Mouse (Mus musculus): ENCODE measurements around the gene Wdr24. TPM values are rescaled to one million over a fixed set of nuclear protein-coding genes. Genes with fewer than 3 reads are reported as not detected.

The Wdr24 gene
- polyA plus RNA-seq, 1 experiment from 2014 or later, result 28.3 TPM

DNA sequence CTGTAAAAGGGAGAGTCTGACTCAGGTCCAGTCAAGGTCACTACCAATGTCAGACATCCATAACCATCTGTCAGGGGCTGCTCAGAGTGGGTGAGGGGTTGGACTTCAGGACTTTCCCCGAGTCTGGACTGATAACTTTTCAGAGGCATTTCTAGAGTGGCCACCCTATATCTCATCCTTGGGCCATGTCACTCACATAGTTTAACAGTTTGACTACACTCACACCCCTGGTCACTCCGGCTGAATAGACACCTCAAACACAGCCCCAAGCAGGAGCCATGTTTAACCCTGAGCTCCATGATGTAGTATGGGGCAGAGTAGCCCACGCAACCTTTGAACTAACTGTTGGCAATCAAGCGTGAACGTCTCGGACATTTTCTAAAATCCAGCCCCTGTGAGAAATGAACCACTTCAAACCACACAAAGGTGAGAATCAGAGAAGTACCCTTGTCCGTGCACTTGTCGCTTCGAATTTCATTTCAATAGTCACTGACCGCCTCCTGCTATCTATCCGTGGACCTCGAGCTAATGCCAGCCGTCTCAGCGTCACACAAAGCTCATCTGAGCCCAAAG, 50.8 kb downstream of the Wdr24 start:
- Histone ChIP-seq H3K9me3 (ENCODE audit: control insufficient read depth, low read depth, low read length) (no peaks in the 10 kb centered on the region), H3K9ac (replicated peaks; ENCODE audit: low read depth, low read length) (peak overlapping the region; percentile 33; the same call in 1 of the 2 replicates), H3K4me3 (ENCODE audit: low read depth, low read length) (peak overlapping the region; percentile 70), H3K36me3 (ENCODE audit: control insufficient read depth, insufficient read depth, low read length) (peaks cover 13% of the 10 kb centered on the region), H3K27ac (ENCODE audit: low read length) (peak overlapping the region; percentile 94), H3K4me2 (replicated peaks; ENCODE audit: low read depth, low read length) (peak overlapping the region; percentile 91), H3K27me3 (ENCODE audit: control insufficient read depth, insufficient read depth, low read length) (no peaks in the 10 kb centered on the region), H3K4me1 (ENCODE audit: control insufficient read depth, insufficient read depth, low read length) (peaks cover 9% of the 10 kb centered on the region; the same call in 1 of the 2 replicates)
- ATAC-seq (ENCODE audit: insufficient number of reproducible peaks, insufficient read depth, low FRiP score, low read depth), result no peak
- 5% methylated on average over 14 of the region's 14 CpGs for WGBS

DNA sequence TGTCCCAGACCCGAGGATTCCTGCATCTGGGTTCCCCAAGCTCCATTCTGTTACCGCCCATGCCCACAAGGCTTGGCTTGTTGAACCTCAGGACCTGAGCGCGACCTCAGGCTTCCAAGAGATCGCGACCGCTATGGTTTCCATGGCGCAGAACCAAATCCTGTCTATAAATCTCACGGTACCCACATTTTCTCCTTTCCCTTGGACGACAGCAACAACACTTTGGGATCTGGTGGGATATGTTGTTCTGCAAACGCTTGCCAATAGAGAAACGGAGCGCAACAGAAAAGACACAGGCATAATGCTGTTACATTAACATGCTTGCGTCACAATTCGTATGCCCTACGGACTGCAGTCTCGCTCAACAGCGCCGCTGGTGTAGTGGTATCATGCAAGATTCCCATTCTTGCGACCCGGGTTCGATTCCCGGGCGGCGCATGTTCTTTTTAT, 51.3 kb downstream of the Wdr24 start, which contains the start of gene Mettl26:
TSS of gene Mettl26 (plus strand) at position 354 of the 450 bp plus-strand sequence.
- H3K4me1 ChIP-seq (ENCODE audit: control insufficient read depth, insufficient read depth, low read length), result peaks cover 9% of the 10 kb centered on the region; the same call in 1 of the 2 replicates
- H3K36me3 ChIP-seq (ENCODE audit: control insufficient read depth, insufficient read depth, low read length), result peaks cover 13% of the 10 kb centered on the region
- peak within 1 kb of the TSS; percentile 70 for H3K4me3 ChIP-seq (ENCODE audit: low read depth, low read length)
- ATAC-seq (ENCODE audit: insufficient number of reproducible peaks, insufficient read depth, low FRiP score, low read depth), result peak; percentile 70; the same call in 1 of the 2 replicates
- H3K9me3 ChIP-seq (ENCODE audit: control insufficient read depth, low read depth, low read length), result no peaks in the 10 kb centered on the region
- under 1% methylated on average over 25 of the region's 25 CpGs for WGBS
- H3K27ac ChIP-seq (ENCODE audit: low read length), result peak within 1 kb of the TSS; percentile 94
- H3K27me3 ChIP-seq (ENCODE audit: control insufficient read depth, insufficient read depth, low read length), result no peaks in the 10 kb centered on the region
- peak within 1 kb of the TSS; percentile 91 for H3K4me2 ChIP-seq (replicated peaks; ENCODE audit: low read depth, low read length)
- peak within 1 kb of the TSS; percentile 37 for H3K9ac ChIP-seq (replicated peaks; ENCODE audit: low read depth, low read length)

DNA sequence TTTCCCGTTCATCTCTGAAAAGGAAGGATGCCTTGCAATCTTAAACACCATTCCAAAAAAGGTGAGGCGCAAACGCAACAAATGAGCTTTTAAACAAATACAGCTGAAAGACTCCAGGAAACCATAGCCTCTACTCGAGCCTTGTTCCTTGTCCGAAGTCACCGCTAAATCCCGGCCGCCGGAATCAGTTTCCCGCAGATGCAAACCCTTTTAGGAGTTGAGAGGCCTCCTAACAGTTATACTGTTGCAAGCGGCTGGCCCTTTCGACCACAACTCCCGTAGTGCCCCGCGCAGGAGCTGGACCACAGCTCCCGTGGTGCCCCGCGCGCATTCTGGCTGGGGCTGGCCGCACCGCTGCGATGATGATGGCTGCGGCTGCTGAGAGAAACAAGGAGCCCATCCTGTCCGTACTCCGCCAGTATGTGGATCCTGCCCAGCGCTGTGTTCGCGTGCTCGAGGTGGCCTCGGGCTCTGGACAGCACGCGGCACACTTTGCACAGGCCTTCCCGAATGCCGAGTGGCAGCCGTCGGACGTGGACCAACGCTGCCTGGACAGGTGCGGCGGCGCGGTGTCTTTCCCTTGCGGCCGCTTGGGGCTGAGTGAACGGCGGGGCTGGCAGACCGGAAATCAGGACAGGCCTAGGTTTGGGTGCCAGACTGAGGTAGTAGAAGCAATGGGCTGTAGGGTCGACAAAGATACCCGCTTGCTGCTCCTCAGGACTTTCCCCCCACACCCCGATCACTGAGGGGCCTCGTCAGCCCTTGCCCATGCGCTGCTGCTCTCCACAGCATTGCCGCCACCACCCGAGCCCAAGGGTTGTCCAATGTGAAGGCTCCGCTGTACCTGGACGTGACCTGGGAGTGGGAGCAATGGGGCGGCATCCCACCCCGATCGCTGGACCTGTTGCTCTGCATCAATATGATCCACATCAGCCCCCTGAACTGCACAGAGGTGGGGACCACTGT, 52.0 kb downstream of the Wdr24 start:
- 1% methylated on average over 59 of the region's 59 CpGs for WGBS
- ATAC-seq (ENCODE audit: insufficient number of reproducible peaks, insufficient read depth, low FRiP score, low read depth), result peak; percentile 94

DNA sequence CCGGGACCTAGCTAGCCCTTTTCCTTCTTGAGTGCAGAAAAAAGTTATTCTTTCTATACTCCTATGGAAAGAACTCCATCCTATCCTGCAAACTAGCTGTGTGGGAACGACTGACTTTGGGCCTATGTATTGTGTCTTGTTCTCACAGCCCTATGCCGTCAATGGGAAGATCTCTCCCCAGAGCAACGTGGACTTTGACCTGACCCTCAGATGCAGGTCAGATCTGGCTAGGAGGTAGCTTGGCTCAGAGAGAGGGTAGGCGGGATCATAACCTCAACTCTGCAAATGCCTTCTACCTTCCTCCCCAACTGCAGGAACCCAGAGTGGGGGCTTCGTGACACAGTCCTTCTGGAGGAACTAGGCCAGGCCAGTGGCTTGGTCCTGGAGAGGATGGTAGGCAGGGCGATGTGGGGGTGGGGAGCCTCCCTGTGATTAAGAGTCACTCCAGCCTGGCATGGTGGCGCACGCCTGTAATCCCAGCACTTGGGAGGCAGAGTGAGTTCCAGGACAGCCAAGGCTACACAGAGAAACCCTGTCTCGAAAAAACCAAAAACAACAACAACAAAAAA, 53.0 kb downstream of the Wdr24 start:
- peaks cover 9% of the 10 kb centered on the region; the same call in 1 of the 2 replicates for H3K4me1 ChIP-seq (ENCODE audit: control insufficient read depth, insufficient read depth, low read length)
- H3K27me3 ChIP-seq (ENCODE audit: control insufficient read depth, insufficient read depth, low read length), result no peaks in the 10 kb centered on the region
- WGBS, result 61% methylated on average over 10 of the region's 10 CpGs
- peaks cover 16% of the 10 kb centered on the region for H3K36me3 ChIP-seq (ENCODE audit: control insufficient read depth, insufficient read depth, low read length)
- H3K4me3 ChIP-seq (ENCODE audit: low read depth, low read length), result peak overlapping the region; percentile 70
- ATAC-seq (ENCODE audit: insufficient number of reproducible peaks, insufficient read depth, low FRiP score, low read depth), result no peak
- H3K4me2 ChIP-seq (replicated peaks; ENCODE audit: low read depth, low read length), result peak overlapping the region; percentile 91
- no peaks in the 10 kb centered on the region for H3K9me3 ChIP-seq (ENCODE audit: control insufficient read depth, low read depth, low read length)
- 0 out of 2 replicates have a peak overlapping the region, but pooled peaks have one; percentile 37 for H3K9ac ChIP-seq (replicated peaks; ENCODE audit: low read depth, low read length)
- H3K27ac ChIP-seq (ENCODE audit: low read length), result no peak overlapping the region; the same call in 1 of the 2 replicates

More for the DNA sequence above, 52.0 kb downstream of the Wdr24 start:
- peak overlapping the region; percentile 70 for H3K4me3 ChIP-seq (ENCODE audit: low read depth, low read length)
- H3K27ac ChIP-seq (ENCODE audit: low read length), result peak overlapping the region; percentile 94
- H3K4me1 ChIP-seq (ENCODE audit: control insufficient read depth, insufficient read depth, low read length), result peaks cover 9% of the 10 kb centered on the region; the same call in 1 of the 2 replicates
- H3K4me2 ChIP-seq (replicated peaks; ENCODE audit: low read depth, low read length), result peak overlapping the region; percentile 91
- peaks cover 13% of the 10 kb centered on the region for H3K36me3 ChIP-seq (ENCODE audit: control insufficient read depth, insufficient read depth, low read length)
- H3K27me3 ChIP-seq (ENCODE audit: control insufficient read depth, insufficient read depth, low read length), result no peaks in the 10 kb centered on the region
- peak overlapping the region; percentile 37 for H3K9ac ChIP-seq (replicated peaks; ENCODE audit: low read depth, low read length)
- H3K9me3 ChIP-seq (ENCODE audit: control insufficient read depth, low read depth, low read length), result no peaks in the 10 kb centered on the region

DNA sequence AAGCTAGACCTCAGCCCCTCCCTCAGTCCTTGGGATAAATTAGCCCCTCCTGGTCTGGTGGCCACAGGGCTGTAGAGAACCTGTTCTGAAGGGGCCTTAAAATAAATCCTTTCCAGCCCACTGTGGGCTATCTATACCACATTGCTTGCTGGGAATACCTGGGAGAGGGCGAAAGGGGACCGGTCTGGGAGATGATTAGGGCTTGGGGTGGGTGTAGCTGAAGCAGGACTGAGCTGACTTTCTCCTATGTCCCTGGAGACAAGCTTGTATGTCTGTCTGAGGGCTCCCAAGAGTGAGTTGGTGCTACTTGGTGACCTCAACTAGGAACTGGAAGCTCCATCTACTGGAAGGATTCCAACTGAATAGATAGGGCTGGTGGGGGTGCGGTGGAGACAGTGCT, 53.6 kb downstream of the Wdr24 start:
- 92% methylated on average over 3 of the region's 3 CpGs for WGBS
- Histone ChIP-seq H3K4me3 (ENCODE audit: low read depth, low read length) (no peak overlapping the region), H3K9ac (replicated peaks; ENCODE audit: low read depth, low read length) (no peak overlapping the region), H3K27ac (ENCODE audit: low read length) (no peak overlapping the region), H3K4me2 (replicated peaks; ENCODE audit: low read depth, low read length) (no peak overlapping the region), H3K27me3 (ENCODE audit: control insufficient read depth, insufficient read depth, low read length) (no peaks in the 10 kb centered on the region), H3K4me1 (ENCODE audit: control insufficient read depth, insufficient read depth, low read length) (peaks cover 9% of the 10 kb centered on the region; the same call in 1 of the 2 replicates), H3K36me3 (ENCODE audit: control insufficient read depth, insufficient read depth, low read length) (peaks cover 19% of the 10 kb centered on the region), H3K9me3 (ENCODE audit: control insufficient read depth, low read depth, low read length) (no peaks in the 10 kb centered on the region)
- ATAC-seq (ENCODE audit: insufficient number of reproducible peaks, insufficient read depth, low FRiP score, low read depth), result no peak

DNA sequence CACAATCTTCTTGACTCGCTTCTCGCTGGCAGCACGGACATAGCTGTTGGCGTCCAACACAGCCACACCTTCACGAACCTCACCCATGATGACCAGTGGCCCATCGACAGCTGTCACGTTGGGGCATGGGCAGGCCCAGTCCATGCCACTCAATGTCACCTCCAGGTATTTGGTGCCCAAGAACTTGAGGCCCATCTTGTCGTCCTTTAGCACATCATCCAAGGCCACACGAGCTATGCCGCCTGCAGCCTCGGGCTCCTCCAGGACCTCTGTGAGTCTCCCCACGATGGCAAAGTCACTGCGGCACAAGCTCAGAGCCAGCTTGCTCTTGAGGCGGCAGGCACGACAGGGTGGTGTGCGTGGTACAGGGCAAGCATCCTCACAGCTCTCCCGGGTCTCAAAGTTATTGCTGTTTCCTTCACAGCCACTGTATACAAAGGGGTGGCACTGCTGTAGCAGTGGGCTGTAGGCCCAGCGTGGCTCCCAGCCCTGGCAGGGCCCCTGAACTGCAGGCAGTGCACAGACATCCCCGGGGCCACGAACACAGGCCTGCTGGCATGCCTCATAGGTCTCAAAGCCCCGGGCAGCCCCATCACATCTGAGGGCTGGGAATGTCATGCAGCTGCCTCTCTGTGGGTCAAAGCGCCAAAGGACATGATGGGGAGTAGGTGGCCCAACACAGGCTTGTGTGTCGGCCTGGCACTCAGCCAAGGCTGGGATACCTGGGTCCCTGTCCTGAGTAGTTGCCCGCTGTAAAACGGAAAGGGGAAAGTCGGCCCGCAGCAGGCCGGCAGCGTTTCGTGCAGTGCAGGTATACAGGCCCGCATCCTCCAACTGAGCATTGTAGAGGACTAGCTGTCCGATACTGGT, 54.5 kb downstream of the Wdr24 start:
- H3K4me1 ChIP-seq (ENCODE audit: control insufficient read depth, insufficient read depth, low read length), result peaks cover 9% of the 10 kb centered on the region; the same call in 1 of the 2 replicates
- H3K9ac ChIP-seq (replicated peaks; ENCODE audit: low read depth, low read length), result no peak overlapping the region
- H3K36me3 ChIP-seq (ENCODE audit: control insufficient read depth, insufficient read depth, low read length), result peaks cover 24% of the 10 kb centered on the region
- H3K27me3 ChIP-seq (ENCODE audit: control insufficient read depth, insufficient read depth, low read length), result no peaks in the 10 kb centered on the region
- no peak overlapping the region for H3K4me3 ChIP-seq (ENCODE audit: low read depth, low read length)
- no peaks in the 10 kb centered on the region for H3K9me3 ChIP-seq (ENCODE audit: control insufficient read depth, low read depth, low read length)
- no peak overlapping the region for H3K27ac ChIP-seq (ENCODE audit: low read length)
- ATAC-seq (ENCODE audit: insufficient number of reproducible peaks, insufficient read depth, low FRiP score, low read depth), result no peak
- no peak overlapping the region for H3K4me2 ChIP-seq (replicated peaks; ENCODE audit: low read depth, low read length)
- WGBS, result 94% methylated on average over 32 of the region's 32 CpGs
